Mouse (Mus musculus) hindbrain, embryonic 15.5 days (tissue): ENCODE data around the gene Clca3a1. TPM values are rescaled to one million over a fixed set of nuclear protein-coding genes. Genes with fewer than 3 reads are reported as not detected.

ENCODE experiments used
- ATAC-seq: fragments of 200-750 bp; cut with Nextera tagmentation; 2 replicates; pipeline ENCODE4 v1.8.0; 2017; ENCODE audit warnings: low read depth, moderate number of reproducible peaks, moderate TSS enrichment; ENCODE audit not compliant: low FRiP score
- H3K27ac ChIP-seq: fragments of 300-500 bp; sonication (generic); replicated peaks from 2 replicates; pipeline ENCODE4 v1.5.1; 2015; ENCODE audit warnings: mild to moderate bottlenecking, inconsistent platforms
- H3K27me3 ChIP-seq: fragments of 300-500 bp; sonication (generic); 2 replicates; pipeline ENCODE4 v1.6.1; 2015; ENCODE audit warnings: control low read depth, inconsistent platforms
- H3K36me3 ChIP-seq: fragments of 300-500 bp; sonication (generic); 2 replicates; pipeline ENCODE4 v1.6.1; 2015; ENCODE audit warnings: control low read depth, inconsistent platforms
- H3K4me1 ChIP-seq: fragments of 300-500 bp; sonication (generic); replicated peaks from 2 replicates; pipeline ENCODE4 v1.6.1; 2015; ENCODE audit warnings: control low read depth, inconsistent platforms
- H3K4me2 ChIP-seq: fragments of 300-500 bp; sonication (generic); 2 replicates; pipeline ENCODE4 v1.6.1; 2015; ENCODE audit warnings: moderate library complexity, mild to moderate bottlenecking, inconsistent platforms
- H3K4me3 ChIP-seq: fragments of 300-500 bp; sonication (generic); 2 replicates; pipeline ENCODE4 v1.5.1; 2015; ENCODE audit warnings: mild to moderate bottlenecking, inconsistent platforms
- H3K9ac ChIP-seq: fragments of 300-500 bp; sonication (generic); 2 replicates; pipeline ENCODE4 v1.6.1; 2015; ENCODE audit warnings: inconsistent platforms
- H3K9me3 ChIP-seq: fragments of 300-500 bp; sonication (generic); 2 replicates; pipeline ENCODE4 v1.6.1; 2016; ENCODE audit warnings: control low read depth, inconsistent platforms
- WGBS: fragments of 180-500 bp; shearing (Covaris S2); methylation state at CpG from one replicate; pipeline ENCODE4 v1.1.7; 2015; 5-methylcytosine and 5-hydroxymethylcytosine counted together
- polyA plus RNA-seq: library from polyadenylated mRNA; unstranded; fragments of >200 nt; fragmentation: Nextera tagmentation; extraction: Ambion mirVana; gene quantifications from 2 replicates; pipeline ENCODE4 v1.2.1, GENCODE M21; 2015

Clca3a1 gene
- polyA plus RNA-seq, 1 experiment from 2014 or later = 0.13 TPM

DNA sequence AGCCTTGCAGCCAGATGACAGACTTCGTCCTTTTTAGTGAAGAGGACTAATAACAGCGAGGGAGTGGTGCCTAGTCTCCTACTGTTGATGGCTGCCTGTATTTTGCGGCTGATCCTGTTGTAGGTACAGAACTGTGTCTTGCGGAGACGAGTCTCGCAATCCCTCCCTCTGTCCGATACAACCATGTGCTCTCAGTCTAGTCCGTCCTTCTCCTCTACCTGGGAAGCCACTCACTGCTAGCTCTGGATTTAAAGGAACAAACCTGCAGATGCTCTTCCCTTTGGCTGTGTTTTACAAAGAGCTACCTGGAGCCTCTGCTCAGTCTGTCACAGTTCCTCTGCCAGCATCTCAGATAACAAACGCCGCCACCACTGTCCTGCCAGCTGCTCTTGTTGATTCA, 66.7 kb downstream of the Clca3a1 start:
- Histone ChIP-seq H3K27ac (no peak overlapping the region), H3K4me1 (no peaks in the 10 kb centered on the region), H3K4me2 (no peak overlapping the region), H3K27me3 (no peaks in the 10 kb centered on the region), H3K36me3 (peaks cover 66% of the 10 kb centered on the region), H3K4me3 (no peak overlapping the region), H3K9me3 (no peaks in the 10 kb centered on the region), H3K9ac (no peak overlapping the region)
- no peak for ATAC-seq
- WGBS = 94% methylated on average over 10 of the region's 10 CpGs

DNA sequence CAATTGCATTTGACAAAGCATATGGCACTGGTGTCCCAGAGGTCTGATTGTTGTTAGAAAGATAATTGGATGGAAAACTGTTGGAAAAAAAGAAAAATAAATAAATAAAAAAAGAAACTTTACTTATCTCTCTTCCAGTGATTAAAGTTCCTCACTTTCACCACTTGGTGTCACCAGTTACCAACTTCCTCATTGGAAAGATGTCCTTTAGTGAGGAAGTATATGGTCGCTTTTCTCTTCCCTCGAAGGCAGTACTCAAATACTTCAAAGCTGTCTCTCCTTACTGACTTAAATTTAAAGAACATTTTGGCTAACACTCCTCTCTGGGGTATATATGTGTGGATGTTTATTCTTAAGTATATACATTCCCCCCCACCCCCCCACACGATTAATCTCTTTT, 68.7 kb downstream of the Clca3a1 start:
- Histone ChIP-seq H3K27ac (no peak overlapping the region), H3K4me2 (no peak overlapping the region), H3K36me3 (peaks cover 53% of the 10 kb centered on the region), H3K9ac (no peak overlapping the region), H3K9me3 (no peaks in the 10 kb centered on the region), H3K4me1 (no peaks in the 10 kb centered on the region), H3K4me3 (no peak overlapping the region), H3K27me3 (no peaks in the 10 kb centered on the region)
- WGBS = 49% methylated on average over 3 of the region's 3 CpGs
- ATAC-seq = 0 out of 2 replicates have a peak, but pooled peaks have one; percentile 24

DNA sequence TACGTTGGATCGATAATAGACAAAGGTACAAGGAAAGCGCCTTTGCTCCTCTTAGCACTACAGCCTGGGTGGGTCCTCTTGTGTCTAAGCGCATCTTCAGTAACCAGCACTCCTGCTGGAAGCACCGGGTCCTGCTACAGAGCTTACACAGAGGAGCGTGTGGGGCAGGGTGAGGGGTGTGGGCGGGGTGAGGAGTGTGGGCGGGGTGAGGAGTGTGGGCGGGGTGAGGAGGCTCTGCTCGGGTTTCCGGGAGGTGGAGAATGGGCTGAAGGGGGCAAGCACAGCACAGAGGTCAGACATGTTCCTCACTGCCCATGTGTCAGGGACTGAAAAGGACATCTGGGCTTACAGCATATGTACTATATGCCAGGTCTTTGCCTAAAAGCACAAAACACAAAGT, 71.5 kb downstream of the Clca3a1 start:
- no peak overlapping the region for H3K9ac ChIP-seq
- H3K9me3 ChIP-seq = no peaks in the 10 kb centered on the region
- peaks cover 27% of the 10 kb centered on the region for H3K36me3 ChIP-seq
- H3K4me1 ChIP-seq = no peaks in the 10 kb centered on the region
- no peak overlapping the region for H3K27ac ChIP-seq
- 21% methylated on average over 11 of the region's 11 CpGs for WGBS
- ATAC-seq = 0 out of 2 replicates have a peak, but pooled peaks have one; percentile 46
- H3K4me3 ChIP-seq = no peak overlapping the region
- no peaks in the 10 kb centered on the region for H3K27me3 ChIP-seq
- no peak overlapping the region for H3K4me2 ChIP-seq

DNA sequence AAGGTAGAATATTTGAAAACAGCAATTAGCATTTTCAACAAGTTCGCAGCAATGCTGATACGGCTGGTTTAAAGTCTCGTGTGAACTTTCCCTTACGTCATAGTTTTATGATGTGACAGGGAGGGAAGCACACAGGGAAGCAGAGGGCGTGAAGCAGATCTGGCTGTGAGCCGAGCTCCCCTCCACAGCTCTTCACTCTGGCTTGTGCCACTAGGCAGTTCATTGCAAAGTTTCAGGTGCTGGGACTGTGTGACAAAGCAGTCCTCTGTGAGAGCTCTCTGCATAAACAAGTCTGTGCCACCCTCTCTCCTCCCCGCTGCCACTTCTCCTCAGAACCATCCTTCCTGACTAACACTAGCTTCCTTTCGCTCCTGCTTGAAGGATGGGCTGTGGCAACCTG, 72.5 kb downstream of the Clca3a1 start:
- Histone ChIP-seq H3K4me1 (no peaks in the 10 kb centered on the region), H3K4me2 (no peak overlapping the region), H3K27me3 (no peaks in the 10 kb centered on the region), H3K9me3 (no peaks in the 10 kb centered on the region), H3K4me3 (no peak overlapping the region), H3K36me3 (peaks cover 20% of the 10 kb centered on the region), H3K27ac (no peak overlapping the region), H3K9ac (no peak overlapping the region)
- no peak for ATAC-seq
- 83% methylated on average over 8 of the region's 8 CpGs for WGBS

DNA sequence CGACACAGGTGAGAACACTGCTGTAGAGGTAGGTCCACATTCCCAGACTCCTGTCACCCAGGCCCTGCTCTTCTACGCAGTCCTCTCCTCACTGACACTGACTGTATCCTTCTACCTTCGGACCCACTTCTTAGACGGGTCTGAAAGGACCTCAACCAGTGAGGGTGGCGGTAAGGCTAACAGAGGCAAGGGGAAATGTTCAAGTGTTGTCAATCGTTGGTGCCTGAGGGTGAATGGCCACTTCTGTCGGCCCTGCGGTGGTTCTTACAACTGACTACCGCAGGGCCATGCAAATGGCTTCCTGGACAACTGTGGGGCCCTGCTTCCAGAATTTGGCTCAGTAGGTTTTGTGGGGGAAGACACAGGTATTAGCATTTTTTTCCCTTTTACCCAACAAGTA, 73.2 kb downstream of the Clca3a1 start:
- Histone ChIP-seq H3K4me2 (no peak overlapping the region), H3K36me3 (peaks cover 14% of the 10 kb centered on the region), H3K4me3 (no peak overlapping the region), H3K27ac (no peak overlapping the region), H3K4me1 (no peaks in the 10 kb centered on the region), H3K9me3 (no peaks in the 10 kb centered on the region), H3K9ac (no peak overlapping the region), H3K27me3 (no peaks in the 10 kb centered on the region)
- WGBS = 90% methylated on average over 9 of the region's 9 CpGs
- no peak; the same call in 1 of the 2 replicates for ATAC-seq

DNA sequence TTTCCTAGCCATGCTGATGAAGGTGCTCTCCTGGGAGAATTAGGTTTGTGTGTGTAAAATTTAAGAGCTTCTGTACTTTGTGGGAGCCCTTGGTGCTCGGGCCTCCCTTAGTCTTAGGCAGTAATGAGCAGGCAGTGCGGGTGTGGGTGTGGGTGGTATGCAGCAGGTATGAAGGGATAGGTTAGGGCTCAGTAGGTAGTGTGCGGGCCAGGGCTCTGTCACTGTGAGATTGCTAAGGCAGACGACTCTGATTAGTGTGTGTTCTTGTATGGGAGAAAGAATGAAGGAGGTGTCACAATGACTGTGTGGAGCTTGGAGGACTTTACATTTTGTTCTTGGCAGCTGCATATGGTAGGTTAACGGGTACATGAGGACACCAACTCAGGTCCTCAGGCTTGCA, 74.6 kb downstream of the Clca3a1 start:
- H3K4me3 ChIP-seq = no peak overlapping the region
- 93% methylated on average over 5 of the region's 5 CpGs for WGBS
- no peaks in the 10 kb centered on the region for H3K4me1 ChIP-seq
- ATAC-seq = no peak
- H3K27ac ChIP-seq = no peak overlapping the region
- no peak overlapping the region for H3K9ac ChIP-seq
- no peak overlapping the region for H3K4me2 ChIP-seq
- peaks cover 9% of the 10 kb centered on the region for H3K36me3 ChIP-seq
- no peaks in the 10 kb centered on the region for H3K9me3 ChIP-seq
- H3K27me3 ChIP-seq = no peaks in the 10 kb centered on the region

DNA sequence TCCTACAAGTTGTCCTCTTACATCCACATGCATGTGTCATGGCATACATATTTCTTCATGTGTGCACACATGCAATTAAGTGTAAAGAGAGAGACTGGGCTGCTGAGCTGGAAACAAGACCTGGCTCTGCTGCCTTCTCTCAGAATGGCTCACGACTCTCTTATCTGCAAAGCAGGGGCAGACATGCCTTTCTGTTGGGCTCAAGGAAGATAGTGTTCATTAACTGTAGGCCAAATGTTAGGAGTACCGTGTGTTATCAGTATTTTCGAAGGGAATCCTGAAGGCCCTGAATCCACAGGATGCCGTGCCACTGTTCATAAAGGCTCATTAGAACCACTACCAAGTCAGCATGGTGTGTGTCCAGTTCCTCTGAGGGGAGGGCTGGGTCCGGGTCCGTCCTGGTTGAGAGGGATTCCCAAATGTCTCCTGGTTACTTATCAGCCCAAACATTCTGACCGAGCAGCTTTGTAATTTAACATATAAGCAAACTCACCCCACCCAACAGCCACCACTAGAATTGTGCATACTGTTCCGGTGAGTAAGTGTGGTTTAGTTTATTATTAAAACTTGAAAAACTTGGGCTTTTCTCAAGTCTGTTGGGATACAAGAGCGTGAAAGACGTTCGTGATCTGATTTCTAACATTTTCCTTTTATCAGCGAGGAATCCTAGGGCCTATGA, 77.5 kb downstream of the Clca3a1 start:
- H3K27ac ChIP-seq = no peak overlapping the region
- 96% methylated on average over 12 of the region's 12 CpGs for WGBS
- H3K4me2 ChIP-seq = no peak overlapping the region
- no peaks in the 10 kb centered on the region for H3K27me3 ChIP-seq
- no peak for ATAC-seq
- no peak overlapping the region for H3K4me3 ChIP-seq
- H3K9me3 ChIP-seq = no peaks in the 10 kb centered on the region
- H3K36me3 ChIP-seq = no peaks in the 10 kb centered on the region; the same call in 1 of the 2 replicates
- H3K9ac ChIP-seq = no peak overlapping the region
- H3K4me1 ChIP-seq = no peaks in the 10 kb centered on the region

DNA sequence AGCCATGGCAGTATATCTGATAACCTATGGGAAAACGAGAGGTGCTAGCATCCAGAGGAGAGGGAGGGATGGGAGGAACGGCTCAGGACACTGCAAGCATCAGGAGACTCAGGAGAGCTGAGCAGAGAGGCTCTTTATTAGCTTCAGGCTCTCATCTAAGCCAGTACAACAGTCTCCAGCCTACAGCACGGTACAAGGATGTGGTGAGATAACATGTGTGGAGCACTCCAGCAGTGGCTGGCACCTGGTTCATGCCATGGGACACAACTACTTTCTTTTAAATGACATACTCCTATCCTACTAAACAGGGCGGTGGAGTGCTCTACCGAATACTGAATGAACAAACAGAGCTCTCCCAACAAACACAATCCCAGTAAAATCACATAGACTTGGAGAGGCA, 79.2 kb downstream of the Clca3a1 start:
- H3K4me2 ChIP-seq = no peak overlapping the region
- WGBS = 87% methylated on average over 5 of the region's 5 CpGs
- no peaks in the 10 kb centered on the region for H3K9me3 ChIP-seq
- H3K4me1 ChIP-seq = no peaks in the 10 kb centered on the region
- no peaks in the 10 kb centered on the region; the same call in 1 of the 2 replicates for H3K36me3 ChIP-seq
- H3K9ac ChIP-seq = no peak overlapping the region
- no peaks in the 10 kb centered on the region for H3K27me3 ChIP-seq
- no peak overlapping the region for H3K27ac ChIP-seq
- ATAC-seq = no peak
- no peak overlapping the region for H3K4me3 ChIP-seq

DNA sequence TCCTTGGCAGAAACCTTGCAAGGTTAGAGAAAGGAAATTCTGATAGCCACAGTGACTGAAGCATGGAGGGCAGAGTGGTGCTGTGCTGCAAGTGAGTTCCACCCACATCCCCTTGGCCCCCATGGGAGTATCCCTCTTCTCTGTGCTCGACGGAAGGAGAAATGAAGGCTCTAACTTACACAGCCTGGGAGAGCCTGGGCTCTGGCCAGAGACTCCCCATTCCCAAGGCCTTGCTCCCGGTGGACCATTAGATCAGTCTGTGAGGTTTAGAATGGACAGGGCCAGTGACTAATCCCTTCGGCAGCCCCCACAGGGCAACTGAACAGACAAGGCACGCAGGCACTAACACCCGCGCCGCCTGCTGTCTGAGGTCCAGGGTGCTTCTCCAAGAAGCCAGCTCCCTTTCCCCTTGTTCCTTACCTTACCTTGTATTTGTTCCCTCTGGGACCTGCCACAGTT, 81.0 kb downstream of the Clca3a1 start:
- WGBS = 91% methylated on average over 8 of the region's 8 CpGs

More for the DNA sequence above, 81.0 kb downstream of the Clca3a1 start:
- Histone ChIP-seq H3K4me3 (no peak overlapping the region), H3K36me3 (no peaks in the 10 kb centered on the region; the same call in 1 of the 2 replicates), H3K27ac (no peak overlapping the region), H3K27me3 (no peaks in the 10 kb centered on the region), H3K9ac (no peak overlapping the region), H3K4me1 (no peaks in the 10 kb centered on the region), H3K9me3 (no peaks in the 10 kb centered on the region), H3K4me2 (no peak overlapping the region)
- ATAC-seq = no peak

Other genes with a start within 250 kb of the Clca3a1 start
- 14.4 and 14.6 TPM in 2 replicates for gene Hs2st1, start 190.8 kb downstream of the Clca3a1 start, polyA plus RNA-seq
- 541 and 556 TPM in 2 replicates for gene Selenof, start 190.7 kb downstream of the Clca3a1 start, polyA plus RNA-seq
- gene Sh3glb1, start 40.6 kb downstream of the Clca3a1 start, polyA plus RNA-seq = 111 and 112 TPM in 2 replicates
- gene Clca3a2, start 58.5 kb upstream of the Clca3a1 start, polyA plus RNA-seq = 0.16 and 0.22 TPM in 2 replicates
- gene Clca3b, start 88.4 kb upstream of the Clca3a1 start, polyA plus RNA-seq = not detected in 2 replicates
- not detected in 2 replicates for gene Clca4b, start 171.6 kb upstream of the Clca3a1 start, polyA plus RNA-seq
- gene Clca4a, start 214.1 kb upstream of the Clca3a1 start, polyA plus RNA-seq = 0.05 TPM in 1 of 2 replicates, not detected in the other